Mouse (Mus musculus): ENCODE data around the gene Cfap36.

Cfap36 gene

GRCm38 (mm10) chr11:29246883-29247650, at the start of gene Cfap36:
TSS of gene Cfap36 (minus strand) at chr11:29247409.
- ChIA-PET POLR2A (interaction anchor here in 3 of 4 experiments (0.6 to 1.6 kb wide), 24 partner anchors 30 to 936 kb away, joined by 3 to 9 read pairs (median 3); partner anchors contain the start of genes Ppp4r3b (in 3 of the 3), Ccdc88a (in 2 of the 3), Prorsd1 (in 2 of the 3) and Mtif2 (in 1 of the 3)), CTCF (interaction anchor here in 1 of 4 experiments (1.8 kb wide), 1 partner anchor 21 kb away, joined by 5 read pairs; no protein-coding TSS in a partner anchor)

GRCm38 (mm10) chr11:29287305-29287704, 40.1 kb upstream of the Cfap36 start:
- POLR2A ChIA-PET: interaction anchor here in 1 of 4 experiments (2.8 kb wide), 1 partner anchor 10 kb away, joined by 10 read pairs; no protein-coding TSS in a partner anchor
- CTCF ChIA-PET: no interaction called here

GRCm38 (mm10) chr11:29286040-29286439, 38.8 kb upstream of the Cfap36 start:
- CTCF ChIA-PET: no interaction called here
- POLR2A ChIA-PET: interaction anchor here in 1 of 4 experiments (2.8 kb wide), 1 partner anchor 11 kb away, joined by 10 read pairs; no protein-coding TSS in a partner anchor

- ChIA-PET POLR2A (no interaction called here), CTCF (no interaction called here)
Measured at GRCm38 (mm10) chr11:29274758-29275157, 27.5 kb upstream of the Cfap36 start.

GRCm38 (mm10) chr11:29267824-29268223, 20.6 kb upstream of the Cfap36 start:
- ChIA-PET CTCF (interaction anchor here in 3 of 4 experiments (0.6 to 2.1 kb wide), 11 partner anchors 20 to 949 kb away, joined by 3 to 5 read pairs (median 3); partner anchors contain the start of genes Ccdc88a (in 1 of the 3), Cfap36 (in 1 of the 3) and Mtif2 (in 1 of the 3)), POLR2A (interaction anchor here in 3 of 4 experiments (0.7 to 1.3 kb wide), 6 partner anchors 15 to 277 kb away, joined by 3 to 4 read pairs (median 3); partner anchors contain the start of gene Mtif2 (in 1 of the 3))

- POLR2A ChIA-PET: no interaction called here
- CTCF ChIA-PET: no interaction called here
Measured at GRCm38 (mm10) chr11:29254643-29255042, 7.4 kb upstream of the Cfap36 start.

- ChIA-PET POLR2A (interaction anchor here in 3 of 4 experiments (0.9 to 2.0 kb wide), 6 partner anchors 46 to 444 kb away, joined by 3 to 7 read pairs (median 4); partner anchors contain the start of genes Ccdc88a (in 1 of the 3), Mtif2 (in 1 of the 3) and Prorsd1 (in 1 of the 3)), CTCF (interaction anchor here in 1 of 4 experiments (1.8 kb wide), 1 partner anchor 20 kb away, joined by 5 read pairs; no protein-coding TSS in a partner anchor)
Measured at GRCm38 (mm10) chr11:29248386-29248785, 1.2 kb upstream of the Cfap36 start.

GRCm38 (mm10) chr11:29247725-29248124, 516 bp upstream of the Cfap36 start:
- ChIA-PET CTCF (interaction anchor here in 1 of 4 experiments (1.8 kb wide), 1 partner anchor 20 kb away, joined by 5 read pairs; no protein-coding TSS in a partner anchor), POLR2A (interaction anchor here in 3 of 4 experiments (0.6 to 1.6 kb wide), 19 partner anchors 46 to 445 kb away, joined by 3 to 9 read pairs (median 4); partner anchors contain the start of genes Ppp4r3b (in 3 of the 3), Prorsd1 (in 2 of the 3), Ccdc88a (in 1 of the 3) and Mtif2 (in 1 of the 3))

GRCm38 (mm10) chr11:29245988-29246387, 1.2 kb downstream of the Cfap36 start:
- CTCF ChIA-PET: interaction anchor here in 1 of 4 experiments (0.7 kb wide), 1 partner anchor 165 kb away, joined by 4 read pairs; no protein-coding TSS in a partner anchor
- POLR2A ChIA-PET: interaction anchor here in 2 of 4 experiments (0.7 kb wide), 2 partner anchors 393 to 439 kb away, joined by 4 to 6 read pairs; no protein-coding TSS in a partner anchor

GRCm38 (mm10) chr11:29241961-29242360, 5.2 kb downstream of the Cfap36 start:
- CTCF ChIA-PET: interaction anchor here in 1 of 4 experiments (1.2 kb wide), 1 partner anchor 643 kb away, joined by 3 read pairs; no protein-coding TSS in a partner anchor
- POLR2A ChIA-PET: interaction anchor here in 1 of 4 experiments (1.2 kb wide), 1 partner anchor 273 kb away, joined by 3 read pairs; the partner anchor contains the start of gene Prorsd1

- CTCF ChIA-PET: no interaction called here
- POLR2A ChIA-PET: no interaction called here
Measured at GRCm38 (mm10) chr11:29239353-29239752, 7.9 kb downstream of the Cfap36 start.

- ChIA-PET POLR2A (no interaction called here), CTCF (interaction anchor here in 2 of 4 experiments (0.6 kb wide), 3 partner anchors 32 to 247 kb away, joined by 3 to 4 read pairs (median 3); no protein-coding TSS in a partner anchor)
Measured at GRCm38 (mm10) chr11:29238551-29238950, 8.7 kb downstream of the Cfap36 start.

GRCm38 (mm10) chr11:29238047-29238446, 9.2 kb downstream of the Cfap36 start:
- CTCF ChIA-PET: interaction anchor here in 3 of 4 experiments (0.6 to 0.7 kb wide), 4 partner anchors 32 to 654 kb away, joined by 3 to 8 read pairs (median 4); partner anchors contain the start of gene Ccdc85a (in 1 of the 3)
- POLR2A ChIA-PET: interaction anchor here in 1 of 4 experiments (0.6 kb wide), 1 partner anchor 181 kb away, joined by 3 read pairs; no protein-coding TSS in a partner anchor

- ChIA-PET POLR2A (interaction anchor here in 1 of 4 experiments (0.7 kb wide), 1 partner anchor 455 kb away, joined by 3 read pairs; the partner anchor contains the start of gene Rtn4), CTCF (interaction anchor here in 1 of 4 experiments (0.7 kb wide), 1 partner anchor 653 kb away, joined by 8 read pairs; the partner anchor contains the start of gene Ccdc85a)
Measured at GRCm38 (mm10) chr11:29237364-29237763, 9.8 kb downstream of the Cfap36 start.

GRCm38 (mm10) chr11:29233569-29233968, 13.6 kb downstream of the Cfap36 start:
- CTCF ChIA-PET: interaction anchor here in 1 of 4 experiments (0.6 kb wide), 1 partner anchor 35 kb away, joined by 5 read pairs; no protein-coding TSS in a partner anchor
- POLR2A ChIA-PET: interaction anchor here in 1 of 4 experiments (1.1 kb wide), 1 partner anchor 9 kb away, joined by 3 read pairs; no protein-coding TSS in a partner anchor

- ChIA-PET CTCF (no interaction called here), POLR2A (no interaction called here)
Measured at GRCm38 (mm10) chr11:29228957-29229356, 18.3 kb downstream of the Cfap36 start.

- POLR2A ChIA-PET: no interaction called here
- CTCF ChIA-PET: no interaction called here
Measured at GRCm38 (mm10) chr11:29224754-29225153, 22.5 kb downstream of the Cfap36 start.

GRCm38 (mm10) chr11:29222310-29222709, 24.9 kb downstream of the Cfap36 start:
- ChIA-PET POLR2A (no interaction called here), CTCF (no interaction called here)

- ChIA-PET CTCF (no interaction called here), POLR2A (interaction anchor here in 2 of 4 experiments (1.0 to 1.6 kb wide), 3 partner anchors 45 to 325 kb away, joined by 3 read pairs; partner anchors contain the start of gene Prorsd1 (in 1 of the 2))
Measured at GRCm38 (mm10) chr11:29219055-29219454, 28.2 kb downstream of the Cfap36 start.

All from embryonic stem cell, embryonic (primary cell).